Mouse (Mus musculus) intestine, embryonic 14.5 days (tissue): ENCODE measurements around the gene Usp34. TPM values are rescaled to one million over a fixed set of nuclear protein-coding genes. Genes with fewer than 3 reads are reported as not detected.
"Not testable (repeated sequence)": the region's sequence is repeated elsewhere in the genome, so short reads cannot be mapped to it uniquely, and the experiment has no call there.

ENCODE experiments used
- ATAC-seq: fragments of 200-750 bp; cut with Nextera tagmentation; replicated peaks from 2 replicates; pipeline ENCODE4 v1.8.0; 2017; ENCODE audit warnings: low read depth, moderate number of reproducible peaks, moderate TSS enrichment, moderate library complexity; ENCODE audit not compliant: low FRiP score, low TSS enrichment
- DNase-seq: peaks from one replicate; pipeline ENCODE4 v3.0.0-alpha.2; 2018; ENCODE audit warnings: low spot score
- H3K27ac ChIP-seq: fragments of 300-500 bp; sonication (generic); 2 replicates; pipeline ENCODE4 v1.5.1; 2014; ENCODE audit warnings: low read depth, mild to moderate bottlenecking, control low read depth
- H3K27me3 ChIP-seq: fragments of 300-500 bp; sonication (generic); replicated peaks from 2 replicates; pipeline ENCODE4 v1.6.1; 2014; ENCODE audit warnings: low read length, control low read depth; ENCODE audit not compliant: control insufficient read depth, insufficient read depth
- H3K36me3 ChIP-seq: fragments of 300-500 bp; sonication (generic); 2 replicates; pipeline ENCODE4 v1.6.1; 2014; ENCODE audit warnings: low read length, control low read depth; ENCODE audit not compliant: control insufficient read depth, insufficient read depth
- H3K4me1 ChIP-seq: fragments of 300-500 bp; sonication (generic); replicated peaks from 2 replicates; pipeline ENCODE4 v1.6.1; 2014; ENCODE audit warnings: low read length, control low read depth, mixed read lengths; ENCODE audit not compliant: control insufficient read depth, insufficient read depth
- H3K4me2 ChIP-seq: fragments of 300-500 bp; sonication (generic); 2 replicates; pipeline ENCODE4 v1.6.1; 2014; ENCODE audit warnings: low read length
- H3K4me3 ChIP-seq: fragments of 300-500 bp; sonication (generic); 2 replicates; pipeline ENCODE4 v1.5.1; 2014; ENCODE audit warnings: low read depth, low read length, control low read depth, mixed read lengths
- H3K9ac ChIP-seq: fragments of 300-500 bp; sonication (generic); 2 replicates; pipeline ENCODE4 v1.6.1; 2014; ENCODE audit warnings: mild to moderate bottlenecking, low read length
- H3K9me3 ChIP-seq: fragments of 300-500 bp; sonication (generic); 2 replicates; pipeline ENCODE4 v1.6.1; 2016; ENCODE audit warnings: low read length, control low read depth; ENCODE audit not compliant: control insufficient read depth
- WGBS: fragments of 180-500 bp; shearing (Covaris S2); extraction: QIAGEN DNeasy Blood & Tissue Kit; methylation state at CpG from one replicate; pipeline ENCODE4 v1.1.7; 2014; 5-methylcytosine and 5-hydroxymethylcytosine counted together
- polyA plus RNA-seq: library from polyadenylated mRNA; unstranded; fragments of >200 nt; fragmentation: Nextera tagmentation; extraction: Ambion mirVana; gene quantifications from 2 replicates; pipeline ENCODE4 v1.2.1, GENCODE M21; 2014

The Usp34 gene
- polyA plus RNA-seq, 1 experiment from 2014 or later, result 39.3 TPM

DNA sequence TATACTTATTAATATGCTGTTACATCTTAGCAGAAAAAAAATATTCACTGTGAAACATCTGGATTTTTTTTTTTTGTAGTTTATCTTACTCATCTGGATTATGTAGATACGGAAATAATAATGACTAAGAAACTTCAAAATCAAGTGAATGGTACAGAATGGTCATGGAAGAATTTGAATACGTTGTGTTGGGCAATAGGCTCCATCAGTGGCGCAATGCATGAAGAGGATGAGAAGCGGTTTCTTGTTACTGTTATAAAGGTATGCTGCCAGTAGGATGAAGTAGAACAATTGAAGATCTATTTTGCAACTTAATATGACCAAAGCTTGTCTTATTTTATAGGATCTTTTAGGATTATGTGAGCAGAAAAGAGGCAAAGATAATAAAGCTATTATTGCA lies 22.2 kb upstream of the Usp34 start:
- 93% methylated on average over 4 of the region's 4 CpGs for WGBS
- Histone ChIP-seq H3K4me1 (no peaks in the 10 kb centered on the region), H3K9me3 (no peaks in the 10 kb centered on the region), H3K36me3 (peaks cover 98% of the 10 kb centered on the region), H3K27ac (no peak overlapping the region), H3K4me2 (no peak overlapping the region), H3K4me3 (no peak overlapping the region), H3K27me3 (no peaks in the 10 kb centered on the region), H3K9ac (no peak overlapping the region)
- DNase-seq, result no peak
- no peak for ATAC-seq

DNA sequence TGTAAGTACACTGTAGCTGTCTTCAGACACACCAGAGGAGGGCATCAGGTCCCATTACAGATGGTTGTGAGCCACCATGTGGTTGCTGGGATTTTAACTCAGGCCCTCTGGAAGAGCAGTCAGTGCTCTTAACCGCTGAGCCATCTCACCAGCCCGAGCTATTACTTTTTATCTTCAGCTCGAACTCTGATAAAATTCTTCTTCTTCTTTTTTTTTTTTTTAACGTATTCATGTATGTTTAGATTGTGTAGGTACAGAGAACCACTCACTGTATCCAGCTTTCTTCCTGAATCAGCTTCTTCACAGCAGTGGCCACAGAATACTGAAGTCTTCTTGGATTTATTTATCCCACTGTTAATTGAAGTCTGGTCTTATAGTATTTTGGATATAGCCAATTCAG lies 17.8 kb upstream of the Usp34 start:
- H3K27ac ChIP-seq, result not testable (repeated sequence)
- H3K36me3 ChIP-seq, result peaks cover 99% of the 10 kb centered on the region
- 78% methylated on average over 4 of the region's 4 CpGs for WGBS

DNA sequence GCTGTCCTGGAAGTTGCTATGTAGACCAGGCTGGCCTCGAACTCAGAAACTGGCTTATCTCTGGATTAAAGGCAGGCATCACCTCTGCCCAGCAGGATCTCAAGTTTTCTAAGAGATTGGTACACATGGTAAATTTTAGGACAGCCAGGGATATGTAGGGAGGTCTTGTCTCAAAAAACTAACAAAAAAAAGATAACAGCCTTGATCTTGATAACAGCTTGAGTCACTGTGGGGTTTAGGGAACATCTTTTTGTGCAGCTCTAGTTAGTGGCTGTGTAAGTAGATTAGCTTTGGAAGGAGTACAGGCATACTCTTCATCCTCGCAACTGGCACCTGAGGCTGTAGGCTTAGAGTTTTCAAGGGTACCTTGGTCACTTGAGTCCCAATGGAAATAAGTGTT lies 9.3 kb upstream of the Usp34 start:
- 98% methylated on average over 2 of the region's 2 CpGs for WGBS
- H3K36me3 ChIP-seq, result peaks cover 60% of the 10 kb centered on the region

More for the DNA sequence above, 17.8 kb upstream of the Usp34 start:
- H3K4me3 ChIP-seq, H3K9me3 ChIP-seq, H3K4me1 ChIP-seq, H3K27me3 ChIP-seq, DNase-seq, ATAC-seq, H3K9ac ChIP-seq, H3K4me2 ChIP-seq: not testable (repeated sequence)

DNA sequence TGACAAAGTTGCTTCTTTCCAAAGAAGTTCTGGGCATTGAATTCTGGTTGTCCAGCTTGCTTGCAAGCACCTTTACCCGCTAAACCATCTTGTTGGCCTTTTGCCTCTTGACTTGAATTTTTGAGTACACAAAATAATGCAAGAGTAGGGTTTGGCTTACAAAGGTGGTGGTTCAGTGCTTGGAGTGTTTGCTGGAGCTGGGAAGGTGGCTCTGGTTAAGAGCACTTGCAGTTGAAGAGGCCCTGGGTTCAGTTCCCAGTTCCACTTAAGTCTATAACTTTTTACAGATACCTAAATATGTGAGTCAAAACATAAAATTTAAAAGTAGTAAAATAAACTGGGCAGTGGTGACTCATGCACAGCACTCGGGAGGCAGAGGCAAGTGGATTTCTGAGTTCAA lies 8.4 kb upstream of the Usp34 start:
- WGBS, result 86% methylated on average over 2 of the region's 2 CpGs
- no peaks in the 10 kb centered on the region for H3K27me3 ChIP-seq
- no peaks in the 10 kb centered on the region for H3K9me3 ChIP-seq
- H3K36me3 ChIP-seq, result peaks cover 51% of the 10 kb centered on the region
- no peak overlapping the region for H3K9ac ChIP-seq
- H3K4me3 ChIP-seq, result no peak overlapping the region
- ATAC-seq (no peak), DNase-seq (no peak)
- no peak overlapping the region for H3K27ac ChIP-seq
- H3K4me1 ChIP-seq, result no peaks in the 10 kb centered on the region
- no peak overlapping the region for H3K4me2 ChIP-seq

More for the DNA sequence above, 9.3 kb upstream of the Usp34 start:
- no peaks in the 10 kb centered on the region for H3K27me3 ChIP-seq
- no peak overlapping the region for H3K4me3 ChIP-seq
- H3K9ac ChIP-seq, result no peak overlapping the region
- ATAC-seq (no peak), DNase-seq (no peak)
- H3K4me2 ChIP-seq, result no peak overlapping the region
- H3K4me1 ChIP-seq, result no peaks in the 10 kb centered on the region
- H3K9me3 ChIP-seq, result no peaks in the 10 kb centered on the region
- no peak overlapping the region for H3K27ac ChIP-seq

DNA sequence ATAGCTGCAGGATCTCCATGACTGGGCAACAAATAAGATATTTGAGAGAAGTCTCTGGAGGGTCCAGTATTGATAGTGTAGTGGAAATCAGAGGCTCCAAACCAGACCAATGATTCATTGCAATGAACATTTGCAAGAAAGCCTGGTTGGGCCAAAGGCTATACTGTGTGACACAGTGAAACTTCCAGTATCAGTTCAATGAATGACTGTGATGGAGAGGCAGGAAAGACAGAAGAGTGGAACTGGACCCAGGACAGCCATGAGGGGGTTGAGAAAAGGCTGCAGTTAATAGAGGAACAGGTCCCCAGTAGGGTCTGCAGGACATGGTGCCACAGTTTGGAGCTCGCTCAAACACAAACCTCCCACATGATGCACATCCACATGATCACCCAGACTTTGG lies 6.8 kb upstream of the Usp34 start:
- H3K27me3 ChIP-seq, result no peaks in the 10 kb centered on the region
- WGBS, result 100% methylated on average over 1 of the region's 1 CpGs
- no peak overlapping the region for H3K4me2 ChIP-seq
- ATAC-seq, result no peak
- no peak overlapping the region for H3K9ac ChIP-seq
- no peak overlapping the region for H3K4me3 ChIP-seq
- H3K9me3 ChIP-seq, result no peaks in the 10 kb centered on the region
- DNase-seq, result no peak
- peaks cover 35% of the 10 kb centered on the region for H3K36me3 ChIP-seq
- H3K27ac ChIP-seq, result no peak overlapping the region
- no peaks in the 10 kb centered on the region for H3K4me1 ChIP-seq

DNA sequence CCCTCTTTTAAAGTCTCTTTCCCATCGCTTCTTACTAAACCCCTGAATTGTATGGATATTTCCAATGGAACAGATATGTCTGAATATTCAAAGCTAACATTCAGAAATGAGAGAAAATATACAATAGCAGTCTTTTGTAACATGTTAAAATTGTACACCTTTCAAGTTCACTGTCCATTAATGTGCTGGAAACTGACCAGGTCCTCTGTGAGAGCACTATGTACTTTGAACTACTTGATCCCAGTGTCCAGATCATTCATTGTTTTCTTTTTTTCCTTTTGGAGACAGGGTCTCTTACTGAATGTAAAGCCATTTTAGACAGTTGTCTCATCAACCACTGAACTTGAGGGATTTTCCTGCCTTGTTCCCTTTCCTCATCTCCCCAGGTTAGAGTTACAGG lies 3.6 kb upstream of the Usp34 start:
- WGBS, result 68% methylated on average over 1 of the region's 1 CpGs
- ATAC-seq (no peak), DNase-seq (no peak)
- H3K4me2 ChIP-seq, result no peak overlapping the region
- H3K4me1 ChIP-seq, result 0 out of 2 replicates have a peak, but pooled peaks cover under 1% of the 10 kb centered on the region
- peaks cover 3% of the 10 kb centered on the region; the same call in 1 of the 2 replicates for H3K36me3 ChIP-seq
- no peak overlapping the region for H3K27ac ChIP-seq
- H3K9me3 ChIP-seq, result no peaks in the 10 kb centered on the region
- no peak overlapping the region for H3K9ac ChIP-seq
- no peaks in the 10 kb centered on the region for H3K27me3 ChIP-seq
- H3K4me3 ChIP-seq, result no peak overlapping the region

DNA sequence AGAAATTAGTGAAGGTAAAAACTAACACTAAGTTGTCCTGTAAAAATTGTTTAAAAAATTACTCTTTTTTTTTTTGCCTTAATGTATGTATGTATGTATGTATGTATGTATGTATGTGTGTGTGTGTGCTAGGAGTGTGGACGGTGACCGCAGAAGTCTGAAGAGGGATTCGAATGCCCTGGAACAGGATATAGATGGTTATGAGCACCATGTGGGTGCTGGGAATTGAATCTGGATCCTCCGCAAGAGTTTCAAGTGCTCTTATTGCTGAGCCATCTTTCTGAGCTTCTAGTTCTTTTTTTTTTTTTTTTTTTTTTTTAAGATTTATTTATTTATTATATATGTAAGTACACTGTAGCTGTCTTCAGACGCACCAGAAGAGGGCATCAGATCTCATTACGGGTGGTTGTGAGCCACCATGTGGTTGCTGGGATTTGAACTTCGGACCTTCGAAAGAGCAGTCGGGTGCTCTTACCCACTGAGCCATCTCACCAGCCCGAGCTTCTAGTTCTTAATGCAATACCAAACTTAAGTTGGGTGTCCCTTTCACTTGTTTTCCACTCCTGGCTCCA lies 1.5 kb upstream of the Usp34 start:
- H3K36me3 ChIP-seq, DNase-seq, ATAC-seq, H3K4me1 ChIP-seq, H3K9me3 ChIP-seq, H3K27me3 ChIP-seq: not testable (repeated sequence)
- H3K27ac ChIP-seq, result peak overlapping the region; percentile 98
- 40% methylated on average over 10 of the region's 10 CpGs for WGBS
- H3K4me3 ChIP-seq, result peak overlapping the region; percentile 82
- H3K4me2 ChIP-seq, result peak overlapping the region; percentile 54
- H3K9ac ChIP-seq, result peak overlapping the region; percentile 95; the same call in 1 of the 2 replicates

DNA sequence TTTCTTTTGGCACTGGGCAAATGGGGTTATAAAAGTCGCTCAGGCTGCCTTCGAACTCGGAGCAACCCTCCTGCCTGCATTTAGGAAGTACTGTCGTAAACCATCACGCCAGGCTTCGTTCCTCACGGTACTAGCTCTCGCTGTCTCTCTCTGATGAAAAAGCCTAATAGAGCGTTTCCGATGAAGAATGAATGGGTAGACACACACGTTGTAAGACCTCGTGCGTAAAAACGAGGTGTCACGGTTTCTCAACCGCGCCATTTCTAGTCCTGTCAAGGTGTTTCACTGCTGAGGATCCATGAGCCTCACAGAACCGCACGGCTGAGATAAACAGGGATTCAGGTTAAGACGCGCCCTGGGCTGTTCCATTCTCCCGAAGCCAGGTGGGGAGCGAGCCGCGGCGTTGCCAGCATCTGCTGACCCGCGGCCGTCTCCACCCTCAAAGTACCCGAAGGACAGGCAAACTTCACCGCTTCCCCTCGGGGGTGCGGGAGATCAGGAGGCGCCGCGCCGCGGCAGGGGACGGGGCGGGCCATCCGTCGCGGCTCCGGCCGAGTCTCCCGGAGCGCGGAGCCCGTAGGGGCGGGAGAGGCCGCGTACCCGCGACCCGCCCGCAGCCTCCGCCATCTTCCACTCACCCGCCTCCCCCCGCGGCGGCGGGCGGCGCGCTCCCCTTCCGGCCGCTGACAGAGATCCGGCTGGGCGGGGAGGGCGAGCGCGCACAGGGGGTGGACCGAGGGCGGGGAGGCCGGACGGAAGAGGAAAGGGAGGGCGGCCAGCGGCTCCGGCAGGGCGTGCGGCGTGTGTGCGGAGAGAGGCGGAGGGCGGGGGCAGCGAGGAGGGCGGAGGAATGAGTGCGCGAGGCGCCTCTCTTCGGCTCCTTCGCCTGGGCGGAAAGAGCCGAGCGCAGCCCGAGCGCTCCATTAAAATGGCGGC lies 754 bp upstream of the Usp34 start:
- DNase-seq (peak; percentile 95), ATAC-seq (peak; percentile 96)
- peaks cover 7% of the 10 kb centered on the region; the same call in 1 of the 2 replicates for H3K4me1 ChIP-seq
- no peaks in the 10 kb centered on the region for H3K9me3 ChIP-seq
- under 1% methylated on average over 63 of the region's 98 CpGs for WGBS
- peak overlapping the region; percentile 98 for H3K27ac ChIP-seq
- peak overlapping the region; percentile 82 for H3K4me3 ChIP-seq
- no peaks in the 10 kb centered on the region for H3K27me3 ChIP-seq
- no peaks in the 10 kb centered on the region for H3K36me3 ChIP-seq
- H3K9ac ChIP-seq, result peak overlapping the region; percentile 95
- peak overlapping the region; percentile 54 for H3K4me2 ChIP-seq
